Mouse (Mus musculus) testis, adult 2 months (tissue): ENCODE data around the gene Rapgef5. TPM values are rescaled to one million over a fixed set of nuclear protein-coding genes. Genes with fewer than 3 reads are reported as not detected.
A peak's percentile ranks its signal among the peaks of the same experiment; 100 is the strongest.

Experiments
- H3K27ac ChIP-seq: fragments of 200-500 bp; 2 replicates; pipeline ENCODE4 v1.5.1; 2012; ENCODE audit warnings: low read depth, low read length; ENCODE audit not compliant: control insufficient read depth, insufficient read depth
- H3K27me3 ChIP-seq: fragments of 200-500 bp; 2 replicates; pipeline ENCODE4 v1.6.1; 2012; ENCODE audit warnings: mild to moderate bottlenecking, low read length, moderate library complexity; ENCODE audit not compliant: control insufficient read depth, insufficient read depth
- H3K36me3 ChIP-seq: fragments of 200-500 bp; 2 replicates; pipeline ENCODE4 v1.6.1; 2012; ENCODE audit warnings: mild to moderate bottlenecking, low read length; ENCODE audit not compliant: control insufficient read depth, insufficient read depth
- H3K4me1 ChIP-seq: fragments of 200-500 bp; 2 replicates; pipeline ENCODE4 v1.6.1; 2012; ENCODE audit warnings: low read length; ENCODE audit not compliant: control insufficient read depth, insufficient read depth
- H3K4me3 ChIP-seq: fragments of 200-500 bp; 2 replicates; pipeline ENCODE4 v1.5.1; 2012; ENCODE audit warnings: low read depth, mild to moderate bottlenecking, low read length, moderate library complexity, mixed read lengths; ENCODE audit not compliant: control insufficient read depth
- CTCF ChIP-seq: fragments of 200-500 bp; IDR thresholded peaks from 2 replicates; pipeline ENCODE4 v1.5.1; 2012; ENCODE audit warnings: low read depth, mild to moderate bottlenecking, inconsistent platforms, low read length, moderate library complexity; ENCODE audit not compliant: control insufficient read depth, insufficient read depth, insufficient replicate concordance
- POLR2A ChIP-seq: fragments of 200-500 bp; IDR thresholded peaks from 2 replicates; pipeline ENCODE4 v1.6.1; 2012; ENCODE audit warnings: low read depth, mild to moderate bottlenecking, inconsistent platforms, low read length, moderate library complexity; ENCODE audit not compliant: control insufficient read depth
- polyA plus RNA-seq: library from polyadenylated mRNA; depleted of rRNA; stranded (reverse); fragments of >200 nt; gene quantifications from 2 replicates; pipeline ENCODE4 v1.2.3, GENCODE M21; 2012

Rapgef5 gene
- polyA plus RNA-seq, 1 experiment = 5.8 TPM

DNA sequence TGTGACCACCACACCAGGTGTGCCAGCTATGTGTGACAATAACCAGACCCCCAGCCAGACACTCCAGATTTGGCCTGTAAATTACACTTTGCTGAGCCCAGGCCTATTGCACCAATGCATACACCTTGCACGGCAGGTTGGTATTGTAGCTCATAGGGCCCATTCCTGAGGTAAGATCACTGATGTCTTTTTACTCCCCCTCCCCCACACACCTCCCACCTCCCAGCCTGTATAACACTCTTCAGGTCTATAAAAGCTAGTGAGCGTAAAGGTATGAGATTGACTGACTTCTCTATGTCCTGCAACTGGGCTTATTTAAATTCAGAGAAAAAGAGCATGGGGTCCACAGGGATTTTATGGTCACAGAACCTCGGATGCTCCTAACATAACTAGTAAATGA lies 3.8 kb upstream of the Rapgef5 start:
- no peak for TF ChIP-seq CTCF

DNA sequence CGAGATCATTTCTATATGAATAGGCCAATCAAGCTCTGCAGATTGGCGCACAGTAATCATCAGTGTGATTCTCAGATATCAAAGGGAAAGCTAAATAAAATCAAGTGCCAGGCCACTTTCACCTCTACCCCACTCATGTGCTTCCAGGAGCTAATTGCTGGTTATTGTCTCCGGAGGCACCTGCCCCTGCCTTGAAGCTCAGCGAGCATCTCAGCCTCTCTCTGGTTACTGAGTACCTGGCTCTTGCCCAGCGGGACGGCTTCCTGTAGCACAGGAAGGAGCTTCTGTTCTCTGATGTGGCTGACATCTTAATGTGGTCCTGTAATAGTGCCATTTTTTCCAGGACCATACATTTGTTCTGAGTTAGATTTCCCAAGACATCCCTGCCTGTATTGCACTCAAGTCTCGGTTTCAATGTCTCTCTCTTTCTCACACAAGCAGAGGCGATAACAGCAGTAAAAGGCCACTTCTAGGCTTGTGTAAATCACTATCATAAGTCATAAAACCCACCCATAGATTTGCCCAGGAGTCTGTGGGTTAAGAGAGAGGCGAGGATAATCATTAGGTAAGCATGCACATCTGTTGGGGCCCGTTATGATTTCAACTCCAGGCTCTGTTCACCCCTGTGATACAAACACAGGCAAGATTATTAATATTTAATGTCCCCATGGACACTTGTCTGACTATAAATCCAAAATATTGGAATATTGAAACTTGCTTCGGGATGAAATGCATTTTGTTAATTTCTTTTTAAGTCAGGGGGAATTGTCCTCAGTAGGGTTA lies 2.9 kb upstream of the Rapgef5 start:
- Histone ChIP-seq H3K36me3 (no peaks in the 10 kb centered on the region), H3K27me3 (no peaks in the 10 kb centered on the region), H3K27ac (no peak overlapping the region), H3K4me1 (no peaks in the 10 kb centered on the region), H3K4me3 (no peak overlapping the region)
- no peak for TF ChIP-seq CTCF
- no peak for TF ChIP-seq POLR2A

More for the DNA sequence above, 3.8 kb upstream of the Rapgef5 start:
- Histone ChIP-seq H3K36me3 (no peaks in the 10 kb centered on the region), H3K4me3 (no peak overlapping the region), H3K27ac (no peak overlapping the region), H3K4me1 (no peaks in the 10 kb centered on the region), H3K27me3 (no peaks in the 10 kb centered on the region)

DNA sequence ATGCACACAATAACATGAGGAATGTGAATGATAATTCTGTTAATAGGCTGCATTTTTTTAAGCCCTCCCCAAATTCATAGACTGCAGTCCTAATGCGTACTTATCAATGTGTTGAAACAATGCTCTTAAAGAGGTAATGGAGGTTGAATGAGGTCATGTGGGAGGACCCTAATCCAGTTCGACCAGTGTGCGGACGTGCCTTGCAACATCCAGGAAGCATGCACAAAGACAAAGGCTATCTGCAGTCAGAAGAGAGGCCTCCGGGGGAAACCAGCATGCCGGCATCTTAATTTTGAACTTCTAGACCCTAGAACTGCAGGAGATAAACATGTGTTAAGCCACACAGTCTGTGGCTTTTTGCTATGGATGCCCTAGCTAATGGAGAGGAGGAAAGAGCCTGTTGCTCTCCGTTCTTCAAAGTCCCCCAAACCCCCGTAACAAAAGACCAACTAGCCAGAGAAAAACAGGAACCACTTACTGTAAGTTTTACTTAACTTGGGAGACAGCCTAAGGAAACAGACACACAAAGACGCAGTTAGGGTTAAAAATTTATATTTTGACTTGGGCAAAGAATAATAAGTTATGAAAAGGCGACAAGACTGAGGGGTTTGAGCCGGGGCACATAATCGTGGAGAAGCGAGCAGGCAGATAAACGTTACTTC lies 1.1 kb downstream of the Rapgef5 start:
- no peaks in the 10 kb centered on the region for H3K4me1 ChIP-seq

DNA sequence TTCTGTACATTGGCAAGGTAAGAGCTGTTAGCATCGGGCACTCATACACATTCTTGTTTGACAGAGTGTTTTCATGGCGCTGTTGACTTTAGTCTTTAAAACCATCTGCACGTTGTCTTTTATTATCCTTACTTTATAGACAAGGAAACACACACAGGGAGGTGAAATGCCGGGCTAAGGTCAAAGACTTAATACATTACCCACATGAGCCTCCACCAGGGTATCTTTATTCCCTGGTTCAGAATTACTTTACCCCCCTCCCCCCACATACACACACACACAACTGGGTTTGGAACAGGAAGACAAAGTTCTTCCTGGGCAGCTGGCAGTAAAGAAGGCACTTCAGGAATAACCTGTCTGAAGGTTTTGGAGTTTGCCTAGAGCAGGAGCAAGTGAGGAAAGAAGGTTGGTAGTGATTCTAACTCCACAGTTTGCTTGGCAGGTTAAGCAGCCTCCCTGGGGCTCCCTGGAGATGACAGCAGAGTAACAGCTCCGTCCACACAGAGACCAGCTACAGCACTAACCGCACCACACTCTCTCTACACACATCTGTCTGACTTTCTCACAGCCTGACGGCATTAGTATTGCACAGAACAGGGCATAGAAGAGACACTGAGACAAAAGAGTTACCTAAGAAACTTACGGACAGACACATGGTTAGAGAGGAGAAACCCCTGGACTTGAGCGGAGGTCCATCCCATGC lies 8.2 kb downstream of the Rapgef5 start:
- Histone ChIP-seq H3K36me3 (no peaks in the 10 kb centered on the region), H3K27me3 (no peaks in the 10 kb centered on the region), H3K4me1 (no peaks in the 10 kb centered on the region), H3K27ac (no peak overlapping the region), H3K4me3 (no peak overlapping the region)
- TF ChIP-seq POLR2A (no peak), CTCF (no peak)

More for the DNA sequence above, 1.1 kb downstream of the Rapgef5 start:
- no peaks in the 10 kb centered on the region for H3K27me3 ChIP-seq
- no peak overlapping the region for H3K27ac ChIP-seq
- peak overlapping the region; percentile 24 for H3K4me3 ChIP-seq
- no peaks in the 10 kb centered on the region for H3K36me3 ChIP-seq
- TF ChIP-seq POLR2A = no peak
- TF ChIP-seq CTCF = no peak

DNA sequence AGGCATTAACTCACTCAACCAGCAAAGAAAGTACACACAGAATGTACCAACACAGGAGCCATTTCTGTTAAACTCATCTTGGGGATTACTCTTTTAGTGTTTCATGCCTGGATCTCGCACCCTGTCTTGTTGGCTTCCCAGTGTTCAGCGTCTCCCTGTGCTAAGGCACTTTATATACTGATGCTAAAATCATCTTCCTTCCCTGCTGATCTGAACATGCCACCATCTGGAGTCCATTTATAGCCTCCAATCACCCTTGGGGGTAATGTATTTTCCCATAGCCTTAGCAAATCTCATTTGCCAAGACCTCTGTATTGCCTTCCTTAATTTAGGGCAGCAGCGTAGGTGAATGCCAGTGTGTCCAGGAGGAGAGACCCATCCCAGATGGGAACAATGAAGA lies 11.6 kb downstream of the Rapgef5 start:
- no peaks in the 10 kb centered on the region for H3K36me3 ChIP-seq
- H3K4me1 ChIP-seq = no peaks in the 10 kb centered on the region
- no peaks in the 10 kb centered on the region for H3K27me3 ChIP-seq
- TF ChIP-seq POLR2A (no peak), CTCF (no peak)
- no peak overlapping the region for H3K27ac ChIP-seq
- no peak overlapping the region for H3K4me3 ChIP-seq

DNA sequence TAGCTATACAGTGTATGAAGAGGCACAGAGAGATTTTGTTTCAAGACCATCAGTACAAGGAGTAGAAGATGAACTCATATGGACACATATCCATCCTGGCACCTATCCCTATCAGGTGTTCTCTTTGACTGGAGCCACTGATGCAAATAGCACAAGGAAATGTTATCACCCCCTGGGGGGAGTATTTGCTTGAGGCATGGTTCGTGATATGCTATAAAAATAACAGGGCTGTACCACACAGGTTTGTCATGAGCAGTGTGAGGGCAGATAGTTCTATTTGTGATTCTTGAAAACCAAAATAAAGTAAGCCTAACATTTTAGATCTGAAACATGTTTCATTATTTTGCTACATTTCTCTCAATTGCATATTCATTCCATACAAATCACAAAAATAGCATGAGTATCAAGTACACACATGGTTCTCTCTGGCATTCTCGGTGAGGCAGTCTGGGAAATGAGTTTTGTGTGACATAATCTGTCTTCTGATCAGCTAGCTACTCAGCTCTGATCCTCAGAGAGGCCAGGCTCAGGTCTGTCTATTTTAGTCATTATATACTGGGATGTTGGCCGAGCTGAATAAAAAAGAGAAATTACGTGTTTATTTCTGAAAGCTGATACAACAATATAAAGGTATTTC lies 12.3 kb downstream of the Rapgef5 start:
- peaks cover 3% of the 10 kb centered on the region for H3K4me1 ChIP-seq
- H3K27me3 ChIP-seq = no peaks in the 10 kb centered on the region
- H3K36me3 ChIP-seq = no peaks in the 10 kb centered on the region
- TF ChIP-seq CTCF (no peak), POLR2A (no peak)
- H3K4me3 ChIP-seq = no peak overlapping the region
- no peak overlapping the region for H3K27ac ChIP-seq

DNA sequence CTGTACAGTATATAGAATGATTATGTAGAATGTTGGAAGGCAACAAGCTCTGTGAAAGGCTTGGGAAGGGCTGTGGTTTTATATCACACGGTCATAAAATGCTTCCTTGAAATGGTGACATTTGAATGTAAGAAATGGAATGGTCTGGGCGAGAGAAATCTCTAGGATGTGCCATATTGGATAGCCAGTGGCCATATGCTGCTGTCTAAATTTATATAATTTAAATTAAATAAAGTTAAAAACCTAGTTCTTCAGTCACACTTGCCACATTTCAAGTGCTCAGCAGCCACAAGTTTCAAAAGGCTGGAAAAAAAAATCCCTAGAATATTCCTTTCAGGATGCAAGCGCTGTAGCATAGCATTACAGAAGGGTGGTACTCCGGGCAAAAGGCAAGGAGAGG lies 14.8 kb downstream of the Rapgef5 start:
- H3K27me3 ChIP-seq = no peaks in the 10 kb centered on the region
- peaks cover 8% of the 10 kb centered on the region for H3K4me1 ChIP-seq
- no peak overlapping the region for H3K27ac ChIP-seq
- no peaks in the 10 kb centered on the region for H3K36me3 ChIP-seq
- TF ChIP-seq CTCF = no peak
- no peak for TF ChIP-seq POLR2A
- no peak overlapping the region for H3K4me3 ChIP-seq
